Mouse (Mus musculus) intestine, postnatal 0 days (tissue): Measurements from ENCODE around the gene Sik3. TPM values are rescaled to one million over a fixed set of nuclear protein-coding genes. Genes with fewer than 3 reads are reported as not detected.

Source experiments
- ATAC-seq: fragments of 200-750 bp; cut with Nextera tagmentation; 2 replicates; pipeline ENCODE4 v1.8.0; 2017; ENCODE audit warnings: mild to moderate bottlenecking, moderate TSS enrichment, moderate library complexity
- H3K27ac ChIP-seq: fragments of 300-500 bp; sonication (generic); 2 replicates; pipeline ENCODE4 v1.5.1; 2014; ENCODE audit warnings: mild to moderate bottlenecking, low read depth, low read length, moderate library complexity
- H3K27me3 ChIP-seq: fragments of 300-500 bp; sonication (generic); replicated peaks from 2 replicates; pipeline ENCODE4 v1.6.1; 2014; ENCODE audit warnings: low read length, mixed read lengths; ENCODE audit not compliant: control insufficient read depth, insufficient read depth
- H3K36me3 ChIP-seq: fragments of 300-500 bp; sonication (generic); 2 replicates; pipeline ENCODE4 v1.6.1; 2014; ENCODE audit warnings: mild to moderate bottlenecking, moderate library complexity; ENCODE audit not compliant: control insufficient read depth, insufficient read depth
- H3K4me1 ChIP-seq: fragments of 300-500 bp; sonication (generic); replicated peaks from 2 replicates; pipeline ENCODE4 v1.6.1; 2014; ENCODE audit warnings: antibody characterized with exemption, low read length, mixed read lengths; ENCODE audit not compliant: control insufficient read depth, insufficient read depth
- H3K4me2 ChIP-seq: fragments of 300-500 bp; sonication (generic); replicated peaks from 2 replicates; pipeline ENCODE4 v1.6.1; 2014; ENCODE audit warnings: low read depth, mild to moderate bottlenecking, moderate library complexity
- H3K4me3 ChIP-seq: fragments of 300-500 bp; sonication (generic); 2 replicates; pipeline ENCODE4 v1.5.1; 2014; ENCODE audit warnings: low read depth, low read length
- H3K9ac ChIP-seq: fragments of 300-500 bp; sonication (generic); 2 replicates; pipeline ENCODE4 v1.6.1; 2014; ENCODE audit warnings: mild to moderate bottlenecking, low read depth, low read length
- H3K9me3 ChIP-seq: fragments of 300-500 bp; sonication (generic); 2 replicates; pipeline ENCODE4 v1.6.1; 2016; ENCODE audit warnings: mixed run types; ENCODE audit not compliant: control insufficient read depth
- CTCF ChIP-seq: sonication (generic); IDR thresholded peaks from 2 replicates; pipeline ENCODE4 v1.5.1; 2016; ENCODE audit warnings: low read depth, mild to moderate bottlenecking, control low read depth, antibody characterized with exemption, moderate library complexity
- WGBS: fragments of 180-500 bp; shearing (Covaris S2); extraction: QIAGEN DNeasy Blood & Tissue Kit; methylation state at CpG from one replicate; pipeline ENCODE4 v1.1.7; 2014; 5-methylcytosine and 5-hydroxymethylcytosine counted together
- polyA plus RNA-seq: library from polyadenylated mRNA; unstranded; fragments of >200 nt; fragmentation: Nextera tagmentation; extraction: Ambion mirVana; gene quantifications from 2 replicates; pipeline ENCODE4 v1.2.1, GENCODE M21; 2015

Sik3 gene
- polyA plus RNA-seq, 1 experiment from 2014 or later: 7.4 TPM

- H3K4me3 ChIP-seq: no peak overlapping the region
- H3K4me2 ChIP-seq: no peak overlapping the region
- H3K27me3 ChIP-seq: no peaks in the 10 kb centered on the region
- no peak overlapping the region for H3K9ac ChIP-seq
- H3K27ac ChIP-seq: peak overlapping the region; percentile 68; the same call in 1 of the 2 replicates
- H3K9me3 ChIP-seq: no peaks in the 10 kb centered on the region
- TF ChIP-seq CTCF: no peak
- peaks cover 57% of the 10 kb centered on the region for H3K36me3 ChIP-seq
- no peak for ATAC-seq
- 76% methylated on average over 13 of the region's 13 CpGs for WGBS
- no peaks in the 10 kb centered on the region for H3K4me1 ChIP-seq
These were observed 204.3 kb downstream of the Sik3 start for GRCm38 (mm10) chr9:46216744-46217470.

- Histone ChIP-seq H3K9me3 (no peaks in the 10 kb centered on the region), H3K4me2 (no peak overlapping the region), H3K27me3 (no peaks in the 10 kb centered on the region), H3K27ac (no peak overlapping the region), H3K4me1 (no peaks in the 10 kb centered on the region), H3K4me3 (no peak overlapping the region), H3K36me3 (peaks cover 53% of the 10 kb centered on the region), H3K9ac (no peak overlapping the region)
- TF ChIP-seq CTCF: no peak
- ATAC-seq: no peak
- 80% methylated on average over 8 of the region's 9 CpGs for whole genome bisulfite sequencing
These were observed 205.6 kb downstream of the Sik3 start for GRCm38 (mm10) chr9:46218176-46218575.

- TF ChIP-seq CTCF: no peak
- H3K4me2 ChIP-seq: no peak overlapping the region
- no peak overlapping the region for H3K9ac ChIP-seq
- 0 out of 2 replicates have a peak, but pooled peaks cover 3% of the 10 kb centered on the region for H3K4me1 ChIP-seq
- no peaks in the 10 kb centered on the region for H3K9me3 ChIP-seq
- 84% methylated on average over 6 of the region's 6 CpGs for WGBS
- ATAC-seq: no peak
- H3K4me3 ChIP-seq: no peak overlapping the region
- H3K36me3 ChIP-seq: peaks cover 39% of the 10 kb centered on the region
- H3K27ac ChIP-seq: peak overlapping the region; percentile 96
- H3K27me3 ChIP-seq: no peaks in the 10 kb centered on the region
These were observed 210.5 kb downstream of the Sik3 start for GRCm38 (mm10) chr9:46223090-46223489.

DNA sequence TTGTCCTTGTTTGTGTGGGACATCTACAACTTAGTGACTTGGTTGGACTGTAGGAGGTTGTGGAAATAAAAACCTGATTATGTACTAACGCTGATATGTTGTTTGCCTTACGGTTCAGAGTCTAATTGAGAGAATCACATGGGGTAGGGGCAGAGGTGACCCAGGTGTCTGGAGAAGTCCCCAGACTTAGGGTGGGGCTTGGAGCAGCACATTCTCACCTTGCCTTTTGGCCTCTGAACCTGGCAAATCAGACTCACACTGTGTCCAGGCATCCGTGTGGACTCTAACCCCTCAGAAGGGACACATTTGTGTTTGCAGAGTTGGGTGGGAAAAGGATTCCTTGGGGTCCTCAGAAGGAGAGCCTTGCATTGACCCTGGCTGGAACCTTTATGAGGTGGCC lies 211.5 kb downstream of the Sik3 start:
- TF ChIP-seq CTCF: no peak
- H3K27ac ChIP-seq: peak overlapping the region; percentile 96
- H3K4me3 ChIP-seq: no peak overlapping the region
- no peaks in the 10 kb centered on the region for H3K27me3 ChIP-seq
- H3K36me3 ChIP-seq: peaks cover 34% of the 10 kb centered on the region
- no peaks in the 10 kb centered on the region for H3K9me3 ChIP-seq
- 0 out of 2 replicates have a peak, but pooled peaks cover 3% of the 10 kb centered on the region for H3K4me1 ChIP-seq
- no peak overlapping the region; the same call in 1 of the 2 replicates for H3K4me2 ChIP-seq
- ATAC-seq: peak; percentile 79
- 47% methylated on average over 3 of the region's 3 CpGs for WGBS
- no peak overlapping the region for H3K9ac ChIP-seq

DNA sequence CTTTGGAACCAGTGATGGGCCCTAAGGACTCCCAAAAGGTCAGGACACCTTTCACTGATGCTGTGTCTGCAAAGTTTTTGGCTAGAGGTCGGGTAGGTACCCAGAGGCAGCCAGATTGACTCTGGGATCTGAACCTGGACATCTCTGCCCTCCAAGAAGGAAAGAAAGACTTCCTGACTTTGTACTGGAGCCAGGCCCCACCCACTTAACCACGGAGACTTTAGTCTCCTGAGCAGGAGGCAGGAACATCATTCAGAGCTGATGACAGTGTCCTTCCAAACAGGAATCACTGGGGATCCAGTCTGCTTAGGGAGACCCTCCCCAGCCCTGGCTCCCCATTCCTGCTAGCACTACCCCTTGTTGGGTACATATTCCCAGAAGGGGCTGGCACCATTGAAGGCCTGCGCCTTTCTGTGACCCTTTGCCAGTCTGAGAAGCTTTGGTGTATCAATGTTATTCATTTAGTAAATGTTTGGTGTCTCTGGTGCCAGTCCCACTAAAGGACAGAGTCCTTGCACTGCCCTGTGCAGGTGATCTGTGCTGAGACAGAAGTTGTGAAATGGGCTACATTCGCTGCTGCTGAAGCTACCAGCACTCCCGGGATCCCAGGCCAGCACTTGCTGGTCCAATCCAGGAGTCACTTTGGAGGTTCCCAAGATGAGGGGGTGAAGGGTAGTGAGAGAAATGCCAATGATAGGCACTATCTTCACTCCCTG lies 212.5 kb downstream of the Sik3 start:
- ATAC-seq: no peak
- no peaks in the 10 kb centered on the region for H3K27me3 ChIP-seq
- no peaks in the 10 kb centered on the region for H3K9me3 ChIP-seq
- 0 out of 2 replicates have a peak, but pooled peaks cover 3% of the 10 kb centered on the region for H3K4me1 ChIP-seq
- H3K9ac ChIP-seq: no peak overlapping the region
- H3K27ac ChIP-seq: peak overlapping the region; percentile 96
- H3K4me2 ChIP-seq: 0 out of 2 replicates have a peak overlapping the region, but pooled peaks have one; percentile 21
- no peak overlapping the region for H3K4me3 ChIP-seq
- WGBS: 60% methylated on average over 5 of the region's 5 CpGs
- H3K36me3 ChIP-seq: peaks cover 26% of the 10 kb centered on the region
- no peak for TF ChIP-seq CTCF

- H3K4me2 ChIP-seq: no peak overlapping the region
- H3K9ac ChIP-seq: no peak overlapping the region
- H3K9me3 ChIP-seq: no peaks in the 10 kb centered on the region
- 38% methylated on average over 3 of the region's 3 CpGs for WGBS
- no peak overlapping the region for H3K4me3 ChIP-seq
- H3K27me3 ChIP-seq: no peaks in the 10 kb centered on the region
- 0 out of 2 replicates have a peak, but pooled peaks cover 3% of the 10 kb centered on the region for H3K4me1 ChIP-seq
- ATAC-seq: peak; percentile 20
- H3K27ac ChIP-seq: peak overlapping the region; percentile 96
- TF ChIP-seq CTCF: no peak
- peaks cover 6% of the 10 kb centered on the region for H3K36me3 ChIP-seq
These were observed 214.5 kb downstream of the Sik3 start for GRCm38 (mm10) chr9:46227064-46227614.
